Mouse (Mus musculus) myocyte (in vitro differentiated cells): ENCODE measurements around the gene Flt3. TPM values are rescaled to one million over a fixed set of nuclear protein-coding genes. Genes with fewer than 3 reads are reported as not detected.

Experiments used
- H3K27me3 ChIP-seq: one replicate; pipeline ENCODE4 v1.6.1; 2011; ENCODE audit not compliant: control insufficient read depth, insufficient read depth, insufficient read length
- H3K36me3 ChIP-seq: one replicate; pipeline ENCODE4 v1.6.1; 2011; ENCODE audit not compliant: control insufficient read depth, insufficient read depth
- H3K4me2 ChIP-seq: one replicate; pipeline ENCODE4 v1.6.1; 2011; ENCODE audit warnings: low read depth, control low read depth
- H3K4me3 ChIP-seq: one replicate; pipeline ENCODE4 v1.5.1; 2011; ENCODE audit warnings: mild to moderate bottlenecking, control low read depth, moderate library complexity
- H3K79me2 ChIP-seq: one replicate; pipeline ENCODE4 v1.6.1; 2011; ENCODE audit not compliant: control insufficient read depth, insufficient read depth
- H3ac ChIP-seq: one replicate; pipeline ENCODE4 v1.6.1; 2011; ENCODE audit not compliant: control insufficient read depth, insufficient read length
- CEBPB ChIP-seq: IDR thresholded peaks from 2 replicates; pipeline ENCODE4 v1.6.1; 2011; ENCODE audit warnings: mild to moderate bottlenecking, moderate library complexity; ENCODE audit not compliant: poor library complexity, insufficient read depth, severe bottlenecking
- E2F4 ChIP-seq: IDR thresholded peaks from one replicate; pipeline ENCODE4 v1.6.1; 2011; ENCODE audit warnings: mild to moderate bottlenecking, control low read depth, moderate library complexity; ENCODE audit not compliant: insufficient read depth
- MAX ChIP-seq: IDR thresholded peaks from one replicate; pipeline ENCODE4 v1.6.1; 2011; ENCODE audit warnings: low read depth, mild to moderate bottlenecking, control low read depth
- MYOD1 ChIP-seq, 3 experiments: IDR thresholded peaks; one replicate each; pipeline ENCODE4 v1.6.1; 2011; ENCODE audit warnings: control low read depth in 2 of 3, low read depth in 2 of 3, mild to moderate bottlenecking in 2 of 3, moderate library complexity in 1 of 3; ENCODE audit not compliant: insufficient read length in 2 of 3, control insufficient read depth in 1 of 3
- MYOG ChIP-seq, 3 experiments: IDR thresholded peaks; one replicate each; pipeline ENCODE4 v1.6.1; 2011; ENCODE audit warnings: control low read depth in 2 of 3, low read depth in 2 of 3, mild to moderate bottlenecking in 2 of 3; ENCODE audit not compliant: insufficient read length in 2 of 3, control insufficient read depth in 1 of 3, insufficient read depth in 1 of 3
- POLR2A ChIP-seq: IDR thresholded peaks from one replicate; pipeline ENCODE4 v1.6.1; 2011; ENCODE audit warnings: low read depth, mild to moderate bottlenecking, control low read depth, moderate library complexity; ENCODE audit not compliant: insufficient read length
- POLR2AphosphoS2 ChIP-seq: IDR thresholded peaks from one replicate; pipeline ENCODE4 v1.6.1; 2011; ENCODE audit warnings: low read depth, control low read depth; ENCODE audit not compliant: insufficient read length
- REST ChIP-seq: IDR thresholded peaks from one replicate; pipeline ENCODE4 v1.6.1; 2011; ENCODE audit warnings: mild to moderate bottlenecking, control low read depth, moderate library complexity; ENCODE audit not compliant: insufficient read depth, insufficient read length
- SRF ChIP-seq: IDR thresholded peaks from one replicate; pipeline ENCODE4 v1.6.1; 2011; ENCODE audit warnings: low read depth; ENCODE audit not compliant: control insufficient read depth, insufficient read length
- TCF12 ChIP-seq: IDR thresholded peaks from one replicate; pipeline ENCODE4 v1.6.1; 2011; ENCODE audit warnings: mild to moderate bottlenecking, control low read depth; ENCODE audit not compliant: poor library complexity, insufficient read depth, severe bottlenecking
- TCF3 ChIP-seq: IDR thresholded peaks from one replicate; pipeline ENCODE4 v1.6.1; 2011; ENCODE audit warnings: low read depth, control low read depth; ENCODE audit not compliant: insufficient read length
- USF1 ChIP-seq: IDR thresholded peaks from one replicate; pipeline ENCODE4 v1.6.1; 2011; ENCODE audit warnings: low read depth, mild to moderate bottlenecking, control low read depth, moderate library complexity
- polyA plus RNA-seq: library from polyadenylated mRNA; unstranded; fragments of >200 nt; fragmentation: generic; extraction: Trizol; gene quantifications from one replicate; pipeline ENCODE4 v1.2.1, GENCODE M21; 2012; ENCODE audit warnings: missing spikeins

Flt3 gene
- polyA plus RNA-seq, 1 experiment, result 0.01 TPM

- no peak overlapping the region for H3K4me2 ChIP-seq
- H3K36me3 ChIP-seq, result no peaks in the 10 kb centered on the region
- H3K4me3 ChIP-seq, result no peak overlapping the region
- H3K79me2 ChIP-seq, result no peaks in the 10 kb centered on the region
- peaks cover 65% of the 10 kb centered on the region for H3K27me3 ChIP-seq
- TF ChIP-seq TCF12 (no peak), MYOG (IDR thresholded peaks at IDR 0.05; ENCODE audit: control insufficient read depth in 1 of 3, insufficient read depth in 1 of 3, insufficient read length in 2 of 3, low read depth in 2 of 3) (no peak), E2F4 (no peak), CEBPB (no peak), MYOD1 (IDR thresholded peaks at IDR 0.05; ENCODE audit: control insufficient read depth in 1 of 3, insufficient read length in 2 of 3, low read depth in 2 of 3) (no peak), POLR2A (no peak), USF1 (no peak), REST (no peak), SRF (no peak), MAX (no peak)
- no peak overlapping the region for H3ac ChIP-seq
These were observed 90.5 kb downstream of the Flt3 start for GRCm38 (mm10) chr5:147309786-147310185.

- Histone ChIP-seq H3K4me3 (no peak overlapping the region), H3K27me3 (peaks cover 75% of the 10 kb centered on the region), H3K36me3 (no peaks in the 10 kb centered on the region), H3K4me2 (no peak overlapping the region), H3ac (no peak overlapping the region), H3K79me2 (no peaks in the 10 kb centered on the region)
- TF ChIP-seq TCF3, result no peak
- TF ChIP-seq TCF12, result no peak
- TF ChIP-seq E2F4, result no peak
- no peak for TF ChIP-seq REST
- no peak for TF ChIP-seq SRF
- TF ChIP-seq MYOG (IDR thresholded peaks at IDR 0.05; ENCODE audit: control insufficient read depth in 1 of 3, insufficient read depth in 1 of 3, insufficient read length in 2 of 3, low read depth in 2 of 3), result no peak
- TF ChIP-seq MYOD1 (IDR thresholded peaks at IDR 0.05; ENCODE audit: control insufficient read depth in 1 of 3, insufficient read length in 2 of 3, low read depth in 2 of 3), result no peak
- no peak for TF ChIP-seq USF1
- no peak for TF ChIP-seq POLR2AphosphoS2
- no peak for TF ChIP-seq CEBPB
- no peak for TF ChIP-seq MAX
- TF ChIP-seq POLR2A, result no peak
These were observed 91.8 kb downstream of the Flt3 start for GRCm38 (mm10) chr5:147308451-147308850.

GRCm38 (mm10) chr5:147307398-147307785 is 92.9 kb downstream of the Flt3 start:
- no peak overlapping the region for H3K4me2 ChIP-seq
- H3K4me3 ChIP-seq, result no peak overlapping the region
- H3K79me2 ChIP-seq, result no peaks in the 10 kb centered on the region
- no peak overlapping the region for H3ac ChIP-seq
- no peak for TF ChIP-seq USF1
- TF ChIP-seq TCF3, result no peak
- TF ChIP-seq POLR2A, result no peak
- no peak for TF ChIP-seq POLR2AphosphoS2
- no peak for TF ChIP-seq REST
- no peak for TF ChIP-seq MAX
- TF ChIP-seq CEBPB, result no peak
- no peak for TF ChIP-seq MYOG (IDR thresholded peaks at IDR 0.05; ENCODE audit: control insufficient read depth in 1 of 3, insufficient read depth in 1 of 3, insufficient read length in 2 of 3, low read depth in 2 of 3)
- TF ChIP-seq E2F4, result no peak
- no peak for TF ChIP-seq SRF
- no peak for TF ChIP-seq TCF12
- no peak for TF ChIP-seq MYOD1 (IDR thresholded peaks at IDR 0.05; ENCODE audit: control insufficient read depth in 1 of 3, insufficient read length in 2 of 3, low read depth in 2 of 3)
- peaks cover 77% of the 10 kb centered on the region for H3K27me3 ChIP-seq
- H3K36me3 ChIP-seq, result no peaks in the 10 kb centered on the region

GRCm38 (mm10) chr5:147306638-147307397 is 93.5 kb downstream of the Flt3 start, which contains the start of gene Cdx2:
TSS of gene Cdx2 (minus strand) at chr5:147307270.
- Histone ChIP-seq H3K4me3 (no peak within 1 kb of the TSS), H3ac (no peak within 1 kb of the TSS)

More at GRCm38 (mm10) chr5:147306638-147307397, 93.5 kb downstream of the Flt3 start, which contains the start of gene Cdx2:
- Histone ChIP-seq H3K27me3 (peaks cover 81% of the 10 kb centered on the region), H3K79me2 (no peaks in the 10 kb centered on the region), H3K36me3 (no peaks in the 10 kb centered on the region), H3K4me2 (no peak within 1 kb of the TSS)
- TF ChIP-seq POLR2AphosphoS2 (no peak), MYOG (IDR thresholded peaks at IDR 0.05; ENCODE audit: control insufficient read depth in 1 of 3, insufficient read depth in 1 of 3, insufficient read length in 2 of 3, low read depth in 2 of 3) (no peak), POLR2A (no peak), CEBPB (no peak), MYOD1 (IDR thresholded peaks at IDR 0.05; ENCODE audit: control insufficient read depth in 1 of 3, insufficient read length in 2 of 3, low read depth in 2 of 3) (no peak), MAX (no peak), TCF12 (no peak), E2F4 (no peak), REST (no peak), SRF (no peak)
